Mouse (Mus musculus): ENCODE measurements around the gene Pex19.

Gene Pex19

GRCm38 (mm10) chr1:172126376-172127347, at the start of gene Pex19:
TSS of gene Pex19 (plus strand) at chr1:172126755.
- peak; percentile 89 for DNase-seq

DNA sequence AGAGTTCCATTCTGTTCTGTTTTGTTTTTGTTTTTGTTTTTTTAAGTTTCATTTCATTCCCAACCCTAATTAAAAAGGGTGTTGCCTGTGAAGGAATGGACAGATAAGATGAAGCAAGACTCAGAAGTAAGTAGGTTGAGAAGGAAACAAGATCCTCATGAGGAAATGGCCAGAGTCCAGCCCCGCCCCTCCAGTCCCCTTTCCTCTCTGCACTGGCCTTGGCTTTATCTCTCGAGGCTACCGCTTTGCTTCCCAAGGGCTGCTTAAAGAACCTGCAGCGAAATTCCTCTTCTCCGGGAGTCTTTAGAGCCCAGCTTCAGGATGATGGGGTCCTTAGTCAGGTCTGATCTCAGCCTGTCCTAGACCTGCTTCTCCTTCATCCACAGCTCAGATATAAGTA, 48.6 kb upstream of the Pex19 start:
- no peak for DNase-seq

- peak; percentile 96 for DNase-seq
Observed at GRCm38 (mm10) chr1:172082101-172082898, 44.3 kb upstream of the Pex19 start, which contains the start of the genes Copa and Ncstn. TSS of gene Copa (plus strand) at chr1:172082529. TSS of gene Ncstn (minus strand) at chr1:172082795.

GRCm38 (mm10) chr1:172082899-172083445, 43.6 kb upstream of the Pex19 start:
- no peak for DNase-seq

DNA sequence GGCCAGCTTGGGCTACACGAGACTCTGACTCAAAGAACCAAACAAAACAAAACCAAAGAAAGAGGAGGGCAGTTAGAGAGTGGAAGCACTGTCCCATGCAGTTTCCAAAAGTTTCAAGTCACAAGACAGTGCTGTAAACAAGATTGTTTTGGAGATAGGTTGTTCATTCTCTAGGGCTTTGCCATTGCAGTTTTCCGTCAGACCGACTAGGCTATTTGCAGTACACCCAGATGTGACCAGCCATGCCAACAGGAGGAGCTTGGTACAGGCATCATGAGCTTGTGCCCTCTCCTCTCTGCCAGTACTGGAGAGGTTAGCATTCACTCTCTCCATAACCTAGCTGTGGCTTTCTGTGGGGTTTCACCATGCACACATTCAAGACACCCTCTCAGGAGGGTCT, 33.0 kb upstream of the Pex19 start:
- DNase-seq: peak; percentile 53

DNA sequence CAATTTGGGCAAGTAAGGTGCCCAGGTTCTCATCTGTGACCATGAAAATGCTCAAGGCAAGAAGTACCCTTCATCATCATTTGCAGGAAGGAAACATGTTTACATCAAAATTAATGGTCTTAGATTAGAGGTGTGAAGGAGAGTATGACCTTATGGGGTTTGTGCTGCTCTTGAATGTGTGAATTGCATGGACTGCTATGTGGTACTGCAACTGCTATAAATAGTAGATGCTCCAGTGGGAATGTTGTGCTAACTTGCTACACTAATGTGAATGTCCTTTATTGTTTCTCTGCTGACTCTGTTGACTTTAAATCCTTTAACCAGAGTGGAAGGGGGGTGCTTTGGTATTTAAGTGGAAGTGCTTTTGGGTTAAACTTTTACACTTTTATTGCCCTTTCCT, 32.3 kb upstream of the Pex19 start:
- DNase-seq: no peak

- no peak for DNase-seq
Observed at GRCm38 (mm10) chr1:172095202-172095601, 31.4 kb upstream of the Pex19 start.

DNA sequence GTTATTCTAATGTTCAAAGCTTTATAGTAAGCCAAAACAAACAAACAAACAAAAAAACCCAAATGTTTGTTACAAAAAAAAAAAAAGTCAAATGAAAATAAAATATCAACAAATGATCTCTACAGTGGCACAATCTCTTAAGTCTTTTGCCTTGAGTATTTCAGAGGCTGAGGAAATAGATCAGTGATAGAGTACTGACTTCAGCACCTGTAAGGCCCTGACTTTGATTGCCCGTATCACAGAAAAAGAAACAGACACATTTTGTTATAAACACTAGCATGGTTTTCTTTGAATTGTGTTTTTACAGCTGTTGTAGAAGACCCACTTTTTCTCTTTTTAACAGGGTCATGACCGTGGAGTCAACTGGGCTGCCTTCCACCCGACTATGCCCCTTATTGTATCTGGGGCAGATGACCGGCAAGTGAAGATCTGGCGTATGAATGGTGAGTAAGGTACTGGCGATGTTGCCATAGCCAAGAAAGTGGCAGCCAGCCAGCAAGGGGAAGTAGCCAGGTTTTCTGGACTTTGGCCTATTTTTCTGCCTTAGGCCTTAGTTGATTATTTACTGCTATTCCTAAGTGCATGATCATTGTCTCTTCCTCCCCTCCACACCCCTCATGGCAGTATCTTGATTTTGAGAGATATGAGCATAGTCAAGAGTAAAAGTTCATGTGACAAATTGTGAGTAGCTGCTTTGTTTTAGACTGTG, 27.1 kb upstream of the Pex19 start:
- DNase-seq: peak; percentile 83

DNA sequence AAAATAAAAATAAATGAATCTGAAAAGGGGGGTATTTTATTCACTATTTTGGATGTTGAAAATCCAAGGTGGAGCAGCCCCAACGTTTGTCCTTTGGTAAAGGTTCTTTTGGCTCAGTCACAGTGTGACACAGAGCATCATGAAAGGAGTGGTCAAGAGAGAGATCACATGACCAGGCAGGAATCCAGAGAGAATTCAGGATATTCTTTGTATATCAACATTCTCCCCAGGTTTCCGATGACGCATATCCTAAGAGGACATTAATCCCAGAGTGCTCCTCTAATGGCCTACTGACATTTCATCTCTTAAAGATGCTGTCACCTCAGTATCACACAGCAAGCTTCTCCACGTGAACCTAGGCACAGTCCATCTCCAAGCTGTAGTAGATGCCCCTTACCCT, 22.9 kb upstream of the Pex19 start:
- DNase-seq: no peak

DNA sequence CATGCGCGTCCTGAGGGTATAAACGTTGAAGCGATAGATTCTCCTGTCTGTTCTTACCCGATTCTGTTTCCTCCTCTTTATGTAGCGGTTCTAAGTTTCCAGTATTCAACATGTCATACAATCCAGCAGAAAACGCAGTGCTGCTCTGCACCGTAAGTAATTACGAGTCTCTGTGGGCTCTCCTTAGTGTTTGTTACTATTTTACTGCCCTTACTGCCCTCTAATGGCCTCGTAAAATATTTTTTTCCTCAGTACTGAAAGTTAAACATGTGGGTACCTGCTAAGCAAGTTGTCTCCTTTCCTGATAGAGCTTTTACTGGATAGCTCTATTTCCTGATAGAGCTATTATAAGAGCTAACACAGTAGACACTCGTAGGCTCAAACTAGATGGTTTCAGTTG, 21.5 kb upstream of the Pex19 start:
- DNase-seq: no peak

GRCm38 (mm10) chr1:172107777-172108477, 18.6 kb upstream of the Pex19 start:
- DNase-seq: no peak

- DNase-seq: no peak
Observed at GRCm38 (mm10) chr1:172116948-172117347, 9.6 kb upstream of the Pex19 start.

- no peak for DNase-seq
Observed at GRCm38 (mm10) chr1:172119100-172119499, 7.5 kb upstream of the Pex19 start.

- DNase-seq: peak; percentile 57
Observed at GRCm38 (mm10) chr1:172119720-172120119, 6.8 kb upstream of the Pex19 start.

- DNase-seq: no peak
Observed at GRCm38 (mm10) chr1:172122671-172123070, 3.9 kb upstream of the Pex19 start.

DNA sequence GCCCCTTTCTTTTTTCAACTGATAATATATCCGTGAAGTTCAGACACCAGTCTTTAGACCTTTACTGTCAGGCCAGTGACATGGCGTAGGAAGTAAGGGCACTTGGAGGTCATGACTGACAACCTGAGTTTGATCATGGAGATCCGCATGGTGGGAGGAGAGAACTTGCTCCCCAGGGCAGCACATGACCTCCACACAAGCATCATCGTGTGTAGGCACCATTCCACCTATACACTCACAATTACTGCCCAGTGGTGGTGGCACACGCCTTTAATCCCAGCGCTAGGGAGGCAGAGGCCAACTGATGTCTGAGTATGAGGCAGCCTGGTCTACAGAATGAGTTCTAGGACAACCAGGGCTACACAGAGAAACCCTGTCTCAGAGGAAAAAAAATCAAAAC, 2.0 kb upstream of the Pex19 start:
- DNase-seq: no peak

GRCm38 (mm10) chr1:172127487-172127886, 932 bp downstream of the Pex19 start:
- DNase-seq: no peak

GRCm38 (mm10) chr1:172128563-172128962, 2.0 kb downstream of the Pex19 start:
- DNase-seq: no peak

- peak; percentile 50 for DNase-seq
Observed at GRCm38 (mm10) chr1:172129108-172129507, 2.6 kb downstream of the Pex19 start.

DNA sequence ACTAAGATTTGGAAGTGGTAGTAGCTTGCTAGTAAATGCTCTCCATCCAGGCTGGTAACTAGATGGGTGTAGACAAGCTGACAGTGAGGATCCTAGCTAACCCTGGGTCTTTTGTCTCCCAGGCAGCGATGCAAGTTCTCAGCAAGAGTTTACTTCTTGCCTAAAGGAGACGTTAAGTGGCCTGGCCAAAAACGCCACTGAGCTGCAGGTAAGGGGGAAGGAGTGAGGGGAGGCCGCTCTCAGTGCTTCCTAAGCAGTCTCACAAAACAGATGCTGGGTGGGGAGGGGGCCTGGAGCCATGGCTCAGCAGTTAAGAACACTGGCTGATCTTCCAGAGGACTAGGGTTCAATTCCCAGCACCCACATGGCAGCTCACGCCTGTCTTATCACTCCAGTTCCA, 3.2 kb downstream of the Pex19 start:
- no peak for DNase-seq

DNA sequence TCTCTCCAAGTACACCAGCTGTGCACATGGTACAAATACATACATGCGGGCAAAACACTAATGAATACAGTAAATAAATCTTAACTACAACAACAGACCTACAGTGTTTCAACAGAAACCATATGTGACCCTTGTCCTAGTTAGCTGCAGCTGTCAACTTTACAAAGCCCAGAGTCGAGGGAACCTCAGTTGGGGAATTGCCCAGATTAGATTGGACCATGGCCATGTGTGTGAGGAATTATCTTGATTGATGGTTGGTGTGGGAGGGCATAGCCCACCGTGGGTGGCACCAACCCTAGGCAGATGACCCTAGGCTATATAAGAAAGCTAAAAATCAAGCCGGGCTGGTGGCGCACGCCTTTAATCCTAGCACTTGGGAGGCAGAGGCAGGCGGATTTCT, 5.8 kb downstream of the Pex19 start:
- no peak for DNase-seq

- DNase-seq: peak; percentile 52
Observed at GRCm38 (mm10) chr1:172133535-172133934, 7.0 kb downstream of the Pex19 start.

Data from kidney, postnatal 10 days (tissue).